Mouse (Mus musculus): ENCODE measurements around the gene Hist1h4h.
"Not testable (repeated sequence)": the region's sequence is repeated elsewhere in the genome, so short reads cannot be mapped to it uniquely, and the experiment has no call there.

Gene Hist1h4h

DNA sequence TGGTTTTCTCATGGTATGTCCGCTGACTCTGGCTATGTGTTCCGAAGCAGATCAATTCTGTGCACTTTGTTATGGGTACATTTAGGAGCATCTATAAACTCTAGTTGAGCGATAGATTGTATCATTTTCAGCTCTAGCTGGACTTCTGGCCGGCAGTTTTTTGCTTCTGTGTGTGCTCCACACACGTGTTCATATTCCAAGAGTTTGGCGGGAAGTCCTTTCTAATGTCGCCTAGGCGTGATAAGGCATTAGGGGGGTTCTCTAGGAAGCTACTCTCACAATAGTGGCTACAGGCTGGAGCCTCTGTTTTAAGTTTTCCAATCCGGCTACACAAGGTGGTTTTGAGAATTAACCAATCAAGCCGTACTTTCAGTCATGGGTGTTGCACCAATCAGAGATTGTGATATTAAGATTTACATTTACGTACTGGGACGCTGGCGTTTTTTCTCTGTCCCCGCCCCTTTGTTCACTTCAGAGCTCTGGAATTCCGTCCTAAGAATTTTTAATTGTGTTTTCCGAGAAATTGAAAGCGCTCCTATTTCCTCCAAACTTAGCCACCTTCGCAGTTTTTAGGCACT, 25.1 kb downstream of the Hist1h4h start:
- no peak for TF ChIP-seq GATA4 (IDR thresholded peaks at IDR 0.05; ENCODE audit: insufficient replicate concordance, low read length)

GRCm38 (mm10) chr13:23556906-23557305, 26.1 kb downstream of the Hist1h4h start:
- TF ChIP-seq GATA4 (IDR thresholded peaks at IDR 0.05; ENCODE audit: insufficient replicate concordance, low read length) = no peak

DNA sequence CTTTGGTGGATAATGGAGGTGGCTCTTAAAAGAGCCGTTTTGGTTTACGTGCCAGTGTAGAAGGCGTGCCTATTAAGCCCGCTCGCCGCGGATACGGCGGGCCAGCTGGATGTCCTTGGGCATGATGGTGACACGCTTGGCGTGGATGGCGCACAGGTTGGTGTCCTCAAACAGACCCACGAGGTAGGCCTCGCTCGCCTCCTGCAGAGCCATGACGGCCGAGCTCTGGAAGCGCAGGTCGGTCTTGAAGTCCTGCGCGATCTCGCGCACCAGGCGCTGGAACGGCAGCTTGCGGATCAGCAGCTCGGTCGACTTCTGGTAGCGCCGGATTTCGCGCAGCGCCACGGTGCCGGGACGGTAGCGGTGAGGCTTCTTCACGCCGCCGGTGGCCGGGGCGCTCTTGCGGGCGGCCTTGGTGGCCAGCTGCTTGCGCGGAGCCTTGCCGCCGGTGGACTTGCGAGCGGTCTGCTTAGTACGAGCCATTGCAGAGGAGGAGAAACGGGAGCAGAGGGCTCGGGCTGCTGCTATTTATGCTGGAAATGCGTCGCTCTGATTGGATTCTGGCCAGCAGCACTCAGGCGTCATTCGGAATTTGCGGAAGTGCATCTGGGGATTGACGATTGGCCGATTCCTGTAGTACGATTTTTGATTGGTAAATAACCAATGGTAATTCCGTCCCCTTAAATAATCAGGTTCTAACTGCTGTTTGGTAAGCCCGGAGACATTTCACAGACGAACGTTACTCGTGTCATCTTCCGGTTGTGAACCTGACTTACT, 31.2 kb downstream of the Hist1h4h start, which contains the start of gene Hist1h3e:
Hist1h3e (minus strand) TSS at position 487 of the 777 bp plus-strand sequence.
- not testable (repeated sequence) for TF ChIP-seq GATA4 (IDR thresholded peaks at IDR 0.05; ENCODE audit: insufficient replicate concordance, low read length)

DNA sequence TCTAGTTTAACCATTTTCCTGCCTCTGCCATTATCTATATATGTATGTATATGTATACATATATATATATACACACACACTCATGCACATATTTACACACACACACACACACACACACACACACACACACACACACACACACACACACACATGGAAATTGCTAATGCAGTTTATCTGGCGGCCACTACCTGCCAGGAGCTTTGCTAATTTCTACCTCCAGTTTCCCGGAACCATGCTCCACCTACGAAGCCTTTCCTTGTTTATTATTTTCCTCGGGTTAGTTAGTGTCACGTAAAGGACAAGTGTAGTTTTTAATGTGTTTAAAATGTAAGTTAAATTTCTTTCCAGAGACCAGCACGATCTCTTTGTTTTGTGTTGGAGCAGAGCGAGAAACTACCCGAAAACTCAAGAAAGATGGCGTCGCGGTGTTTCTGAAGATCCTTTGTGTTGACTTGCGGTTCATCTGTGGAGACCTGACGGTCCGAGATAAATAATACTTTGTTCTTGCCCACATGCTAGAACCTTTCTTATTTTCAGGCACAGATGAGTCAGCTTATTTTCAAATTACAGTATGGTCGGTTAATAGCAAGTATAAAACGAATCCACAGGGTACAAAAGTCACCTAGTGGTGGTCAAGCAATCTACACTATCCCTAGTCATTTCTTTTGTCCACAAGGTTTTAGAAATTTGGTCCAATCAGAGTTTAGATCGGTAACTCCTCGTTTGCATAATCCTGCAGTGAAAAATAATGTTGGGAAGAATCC, 32.0 kb downstream of the Hist1h4h start:
- no peak for TF ChIP-seq GATA4 (IDR thresholded peaks at IDR 0.05; ENCODE audit: insufficient replicate concordance, low read length)

DNA sequence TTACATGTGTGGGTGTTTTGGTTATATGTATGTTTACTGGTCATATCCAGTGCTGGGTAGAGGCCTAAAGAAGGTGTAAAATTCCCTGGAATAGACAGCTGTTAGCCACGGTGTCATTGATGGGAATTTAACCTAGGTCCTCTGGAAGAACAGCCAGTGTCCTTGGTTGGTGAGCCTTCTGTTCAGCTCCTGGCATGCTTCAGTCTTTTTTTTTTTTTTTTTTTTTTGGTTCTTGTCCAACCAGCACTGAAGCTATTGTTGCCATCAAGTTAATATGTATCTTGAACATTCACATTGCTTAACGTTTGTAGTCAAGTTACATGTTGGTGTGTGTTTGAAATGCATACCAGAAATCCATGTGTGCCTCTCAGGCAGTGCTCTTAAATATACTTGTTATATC, 33.6 kb downstream of the Hist1h4h start:
- no peak for TF ChIP-seq GATA4 (IDR thresholded peaks at IDR 0.05; ENCODE audit: insufficient replicate concordance, low read length)

DNA sequence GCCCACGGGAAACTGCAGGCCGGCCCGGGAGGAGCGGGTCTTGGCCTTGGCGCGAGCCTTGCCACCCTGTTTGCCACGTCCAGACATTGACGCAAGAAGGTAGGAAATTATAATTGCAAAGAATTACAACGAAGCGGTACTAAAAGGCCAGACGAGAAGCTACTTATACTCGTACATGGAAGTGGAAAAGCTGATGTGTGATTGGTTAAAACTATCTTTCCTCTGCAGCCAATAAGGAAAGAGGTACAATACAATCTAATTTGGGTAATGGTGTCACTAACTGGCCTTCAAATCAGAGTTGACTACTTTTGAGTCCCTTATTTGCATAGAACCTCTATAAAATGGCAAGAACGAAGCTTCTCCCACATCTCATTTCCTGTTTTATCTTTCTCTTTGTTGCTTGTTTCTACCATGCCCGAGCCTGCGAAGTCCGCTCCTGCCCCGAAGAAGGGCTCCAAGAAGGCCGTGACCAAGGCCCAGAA, 40.2 kb downstream of the Hist1h4h start, which contains the start of the genes Hist1h2ae and Hist1h2bg:
Hist1h2ae (minus strand) TSS at position 199 of the 482 bp plus-strand sequence.
Hist1h2bg (plus strand) TSS at position 375 of the 482 bp plus-strand sequence.
- peak; percentile 27; the same call in 1 of the 2 replicates for TF ChIP-seq GATA4 (IDR thresholded peaks at IDR 0.05; ENCODE audit: insufficient replicate concordance, low read length)

GRCm38 (mm10) chr13:23572218-23573033, 41.6 kb downstream of the Hist1h4h start:
- TF ChIP-seq GATA4 (IDR thresholded peaks at IDR 0.05; ENCODE audit: insufficient replicate concordance, low read length) = no peak

GRCm38 (mm10) chr13:23573898-23574524, 43.2 kb downstream of the Hist1h4h start, which contains the start of the genes Hist1h2bf and Hist1h2ad:
Gene Hist1h2bf, minus strand, starts transcription at chr13:23574196.
Gene Hist1h2ad, plus strand, starts transcription at chr13:23574381.
- TF ChIP-seq GATA4 (IDR thresholded peaks at IDR 0.05; ENCODE audit: insufficient replicate concordance, low read length) = not testable (repeated sequence)

DNA sequence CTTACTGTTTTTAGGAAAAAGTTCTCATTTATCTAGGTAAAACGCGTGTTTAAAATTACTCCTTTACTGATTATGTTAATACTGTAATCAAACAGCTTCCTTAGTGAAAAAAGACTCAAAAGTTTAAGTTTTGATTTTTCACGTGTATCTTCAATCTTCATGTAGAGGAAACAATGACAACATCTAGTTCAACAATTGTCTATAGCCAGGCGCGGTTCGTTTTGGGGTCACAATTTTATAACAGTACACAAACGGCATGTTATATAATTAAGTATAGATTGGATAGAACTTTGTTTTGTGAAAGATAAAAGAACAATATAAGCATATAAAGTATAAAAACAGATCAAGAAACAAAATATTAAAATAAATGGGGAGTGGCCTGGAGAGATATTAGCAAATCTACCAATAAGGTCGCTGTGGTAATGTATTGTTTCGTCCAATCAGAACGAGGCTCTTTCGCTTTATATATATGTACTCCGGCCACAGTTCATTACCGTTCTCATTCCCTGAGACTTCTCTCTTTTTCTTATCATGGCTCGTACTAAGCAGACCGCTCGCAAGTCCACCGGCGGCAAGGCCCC, 44.5 kb downstream of the Hist1h4h start, which contains the start of gene Hist1h3d:
Hist1h3d (plus strand) TSS at position 493 of the 581 bp plus-strand sequence.
- no peak for TF ChIP-seq GATA4 (IDR thresholded peaks at IDR 0.05; ENCODE audit: insufficient replicate concordance, low read length)

DNA sequence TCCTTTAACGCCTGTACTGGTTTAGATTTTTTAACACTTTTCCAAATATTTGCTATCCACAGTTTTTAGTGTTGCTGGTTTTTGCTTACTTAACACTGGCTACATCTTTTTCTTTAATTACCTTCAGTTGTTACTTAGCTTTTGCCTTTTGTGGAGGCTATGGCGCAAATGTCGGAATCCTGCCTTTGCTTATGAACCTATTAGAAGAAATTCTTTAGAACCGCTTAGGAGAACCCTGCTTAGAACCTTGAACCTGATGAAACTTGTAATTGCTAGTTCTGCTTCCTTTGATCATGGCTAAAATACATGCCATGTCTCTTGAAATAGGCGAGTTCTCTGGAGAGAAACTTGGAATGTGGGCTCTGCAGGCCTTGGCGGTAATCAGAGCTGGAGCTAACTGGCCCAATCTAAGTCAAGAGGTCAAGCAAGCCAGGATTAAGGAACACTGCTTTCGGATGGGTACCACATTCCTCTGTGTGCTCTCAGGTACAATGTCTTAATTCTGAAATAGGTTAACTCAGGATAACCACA, 45.6 kb downstream of the Hist1h4h start:
- TF ChIP-seq GATA4 (IDR thresholded peaks at IDR 0.05; ENCODE audit: insufficient replicate concordance, low read length) = no peak

- TF ChIP-seq GATA4 (IDR thresholded peaks at IDR 0.05; ENCODE audit: insufficient replicate concordance, low read length) = no peak
Measured at GRCm38 (mm10) chr13:23576906-23577639, 46.2 kb downstream of the Hist1h4h start.

GRCm38 (mm10) chr13:23577835-23578234, 47.0 kb downstream of the Hist1h4h start:
- no peak for TF ChIP-seq GATA4 (IDR thresholded peaks at IDR 0.05; ENCODE audit: insufficient replicate concordance, low read length)
